Mouse (Mus musculus): ENCODE results near the gene Zfp36l2. TPM values are rescaled to one million over a fixed set of nuclear protein-coding genes. Genes with fewer than 3 reads are reported as not detected.

The Zfp36l2 gene
- polyA plus RNA-seq, 1 experiment: 45.9 TPM

DNA sequence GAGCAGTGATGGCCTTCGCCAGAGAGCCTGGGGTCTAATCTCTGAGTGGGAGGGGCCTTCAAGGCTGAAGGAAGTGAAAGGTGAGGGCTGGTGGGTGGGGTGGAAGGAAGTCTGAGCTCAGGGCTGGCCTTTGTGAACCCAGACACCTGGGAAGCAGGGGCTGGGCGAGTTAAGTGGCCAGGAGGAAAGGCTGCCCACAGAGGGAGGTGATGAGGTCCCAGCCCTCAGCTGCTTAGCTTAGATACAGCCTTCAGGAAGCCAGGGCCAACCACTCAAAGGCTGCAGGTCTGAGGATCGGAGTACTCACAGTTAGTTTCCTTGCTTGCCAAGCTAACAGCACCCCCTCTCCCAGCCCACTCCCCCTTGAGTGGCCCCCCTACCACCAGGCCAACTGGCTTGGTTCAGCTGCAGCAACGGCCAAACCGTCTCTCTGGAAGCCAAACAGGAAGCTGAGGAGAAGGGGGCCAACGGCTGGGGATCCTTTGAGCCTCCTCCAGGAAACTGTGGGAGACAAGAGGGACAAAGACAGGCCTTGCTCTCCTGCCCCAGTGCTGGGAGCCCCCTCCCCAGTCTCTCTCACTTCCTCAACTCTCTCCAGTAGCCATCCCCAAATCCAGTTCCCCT, 26.4 kb downstream of the Zfp36l2 start:
- no peak overlapping the region for H3K4me2 ChIP-seq (ENCODE audit: low read depth)

DNA sequence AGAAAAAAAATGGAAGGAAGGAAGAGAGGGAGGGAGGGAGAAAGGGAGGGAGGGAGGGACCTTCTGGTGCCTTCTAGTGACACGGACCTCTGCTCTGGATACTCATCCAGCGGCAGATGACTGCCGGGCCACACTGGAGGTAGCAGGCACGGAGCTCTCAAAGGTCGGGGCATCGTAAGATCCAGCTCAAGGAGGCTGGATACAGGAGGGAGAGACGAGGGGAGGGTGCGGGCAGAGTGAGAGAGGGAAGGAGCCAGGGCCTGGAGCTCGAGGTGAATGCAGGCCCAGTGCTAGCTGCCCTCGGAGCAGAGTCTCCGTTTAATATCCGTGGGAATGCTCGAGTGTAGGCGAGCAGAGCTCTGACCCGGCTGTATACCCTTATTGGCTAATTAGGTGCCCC, 28.9 kb downstream of the Zfp36l2 start:
- Histone ChIP-seq H3ac (ENCODE audit: control insufficient read depth, insufficient read length) (no peak overlapping the region), H3K36me3 (ENCODE audit: control insufficient read depth, insufficient read depth) (no peaks in the 10 kb centered on the region), H3K27me3 (ENCODE audit: control insufficient read depth, insufficient read depth, insufficient read length) (no peaks in the 10 kb centered on the region), H3K79me2 (ENCODE audit: control insufficient read depth, insufficient read depth) (no peaks in the 10 kb centered on the region), H3K4me3 (no peak overlapping the region), H3K4me2 (ENCODE audit: low read depth) (no peak overlapping the region)
- TF ChIP-seq E2F4 (IDR thresholded peaks at IDR 0.05; ENCODE audit: insufficient read depth) (no peak), TCF3 (IDR thresholded peaks at IDR 0.05; ENCODE audit: insufficient read length, low read depth) (no peak), SRF (IDR thresholded peaks at IDR 0.05; ENCODE audit: control insufficient read depth, insufficient read length, low read depth) (no peak), POLR2AphosphoS2 (IDR thresholded peaks at IDR 0.05; ENCODE audit: insufficient read length, low read depth) (no peak), TCF12 (IDR thresholded peaks at IDR 0.05; ENCODE audit: insufficient read depth, poor library complexity, severe bottlenecking) (no peak), USF1 (IDR thresholded peaks at IDR 0.05; ENCODE audit: low read depth) (no peak), REST (IDR thresholded peaks at IDR 0.05; ENCODE audit: insufficient read depth, insufficient read length) (no peak), MAX (IDR thresholded peaks at IDR 0.05; ENCODE audit: low read depth) (no peak), CEBPB (IDR thresholded peaks at IDR 0.05; ENCODE audit: insufficient read depth, poor library complexity, severe bottlenecking) (no peak), POLR2A (IDR thresholded peaks at IDR 0.05; ENCODE audit: insufficient read length, low read depth) (no peak), MYOD1 (IDR thresholded peaks at IDR 0.05; ENCODE audit: control insufficient read depth in 1 of 3, insufficient read length in 2 of 3, low read depth in 2 of 3) (no peak), MYOG (IDR thresholded peaks at IDR 0.05; ENCODE audit: control insufficient read depth in 1 of 3, insufficient read depth in 1 of 3, insufficient read length in 2 of 3, low read depth in 2 of 3) (no peak)

More for the DNA sequence above, 26.4 kb downstream of the Zfp36l2 start:
- no peak for TF ChIP-seq SRF (IDR thresholded peaks at IDR 0.05; ENCODE audit: control insufficient read depth, insufficient read length, low read depth)
- no peak for TF ChIP-seq MYOG (IDR thresholded peaks at IDR 0.05; ENCODE audit: control insufficient read depth in 1 of 3, insufficient read depth in 1 of 3, insufficient read length in 2 of 3, low read depth in 2 of 3)
- TF ChIP-seq TCF3 (IDR thresholded peaks at IDR 0.05; ENCODE audit: insufficient read length, low read depth): no peak
- no peak for TF ChIP-seq MAX (IDR thresholded peaks at IDR 0.05; ENCODE audit: low read depth)
- TF ChIP-seq MYOD1 (IDR thresholded peaks at IDR 0.05; ENCODE audit: control insufficient read depth in 1 of 3, insufficient read length in 2 of 3, low read depth in 2 of 3): no peak
- no peak for TF ChIP-seq POLR2A (IDR thresholded peaks at IDR 0.05; ENCODE audit: insufficient read length, low read depth)
- no peak for TF ChIP-seq REST (IDR thresholded peaks at IDR 0.05; ENCODE audit: insufficient read depth, insufficient read length)
- TF ChIP-seq TCF12 (IDR thresholded peaks at IDR 0.05; ENCODE audit: insufficient read depth, poor library complexity, severe bottlenecking): no peak
- no peak for TF ChIP-seq E2F4 (IDR thresholded peaks at IDR 0.05; ENCODE audit: insufficient read depth)
- no peak for TF ChIP-seq USF1 (IDR thresholded peaks at IDR 0.05; ENCODE audit: low read depth)
- TF ChIP-seq CEBPB (IDR thresholded peaks at IDR 0.05; ENCODE audit: insufficient read depth, poor library complexity, severe bottlenecking): no peak
- TF ChIP-seq POLR2AphosphoS2 (IDR thresholded peaks at IDR 0.05; ENCODE audit: insufficient read length, low read depth): no peak
- no peak overlapping the region for H3K4me3 ChIP-seq
- H3K27me3 ChIP-seq (ENCODE audit: control insufficient read depth, insufficient read depth, insufficient read length): no peaks in the 10 kb centered on the region
- no peaks in the 10 kb centered on the region for H3K36me3 ChIP-seq (ENCODE audit: control insufficient read depth, insufficient read depth)
- no peaks in the 10 kb centered on the region for H3K79me2 ChIP-seq (ENCODE audit: control insufficient read depth, insufficient read depth)
- no peak overlapping the region for H3ac ChIP-seq (ENCODE audit: control insufficient read depth, insufficient read length)

DNA sequence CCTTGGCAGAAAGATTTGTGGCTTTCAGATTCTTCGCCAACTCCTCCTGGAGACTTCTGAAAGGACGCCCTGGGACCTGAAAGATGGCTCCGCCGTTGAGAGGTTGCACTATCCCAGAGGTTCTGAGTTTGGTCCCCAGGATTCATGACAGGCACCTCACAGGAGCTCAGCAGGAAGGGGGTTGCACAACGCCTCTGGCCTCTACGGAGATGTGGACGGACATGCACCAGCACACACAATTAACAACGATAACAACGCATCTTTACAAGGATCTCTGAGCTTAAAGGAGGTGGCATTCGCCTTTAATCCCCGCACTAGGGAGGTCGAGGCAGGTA, 29.3 kb downstream of the Zfp36l2 start:
- H3ac ChIP-seq (ENCODE audit: control insufficient read depth, insufficient read length): no peak overlapping the region
- H3K27me3 ChIP-seq (ENCODE audit: control insufficient read depth, insufficient read depth, insufficient read length): no peaks in the 10 kb centered on the region
- no peak for TF ChIP-seq SRF (IDR thresholded peaks at IDR 0.05; ENCODE audit: control insufficient read depth, insufficient read length, low read depth)
- TF ChIP-seq TCF3 (IDR thresholded peaks at IDR 0.05; ENCODE audit: insufficient read length, low read depth): no peak
- TF ChIP-seq TCF12 (IDR thresholded peaks at IDR 0.05; ENCODE audit: insufficient read depth, poor library complexity, severe bottlenecking): no peak
- no peak for TF ChIP-seq E2F4 (IDR thresholded peaks at IDR 0.05; ENCODE audit: insufficient read depth)
- no peak for TF ChIP-seq POLR2A (IDR thresholded peaks at IDR 0.05; ENCODE audit: insufficient read length, low read depth)
- no peak for TF ChIP-seq MYOG (IDR thresholded peaks at IDR 0.05; ENCODE audit: control insufficient read depth in 1 of 3, insufficient read depth in 1 of 3, insufficient read length in 2 of 3, low read depth in 2 of 3)
- TF ChIP-seq REST (IDR thresholded peaks at IDR 0.05; ENCODE audit: insufficient read depth, insufficient read length): no peak
- TF ChIP-seq USF1 (IDR thresholded peaks at IDR 0.05; ENCODE audit: low read depth): no peak
- TF ChIP-seq MAX (IDR thresholded peaks at IDR 0.05; ENCODE audit: low read depth): no peak
- TF ChIP-seq CEBPB (IDR thresholded peaks at IDR 0.05; ENCODE audit: insufficient read depth, poor library complexity, severe bottlenecking): no peak
- no peak overlapping the region for H3K4me3 ChIP-seq
- H3K36me3 ChIP-seq (ENCODE audit: control insufficient read depth, insufficient read depth): no peaks in the 10 kb centered on the region
- no peaks in the 10 kb centered on the region for H3K79me2 ChIP-seq (ENCODE audit: control insufficient read depth, insufficient read depth)
- no peak overlapping the region for H3K4me2 ChIP-seq (ENCODE audit: low read depth)

DNA sequence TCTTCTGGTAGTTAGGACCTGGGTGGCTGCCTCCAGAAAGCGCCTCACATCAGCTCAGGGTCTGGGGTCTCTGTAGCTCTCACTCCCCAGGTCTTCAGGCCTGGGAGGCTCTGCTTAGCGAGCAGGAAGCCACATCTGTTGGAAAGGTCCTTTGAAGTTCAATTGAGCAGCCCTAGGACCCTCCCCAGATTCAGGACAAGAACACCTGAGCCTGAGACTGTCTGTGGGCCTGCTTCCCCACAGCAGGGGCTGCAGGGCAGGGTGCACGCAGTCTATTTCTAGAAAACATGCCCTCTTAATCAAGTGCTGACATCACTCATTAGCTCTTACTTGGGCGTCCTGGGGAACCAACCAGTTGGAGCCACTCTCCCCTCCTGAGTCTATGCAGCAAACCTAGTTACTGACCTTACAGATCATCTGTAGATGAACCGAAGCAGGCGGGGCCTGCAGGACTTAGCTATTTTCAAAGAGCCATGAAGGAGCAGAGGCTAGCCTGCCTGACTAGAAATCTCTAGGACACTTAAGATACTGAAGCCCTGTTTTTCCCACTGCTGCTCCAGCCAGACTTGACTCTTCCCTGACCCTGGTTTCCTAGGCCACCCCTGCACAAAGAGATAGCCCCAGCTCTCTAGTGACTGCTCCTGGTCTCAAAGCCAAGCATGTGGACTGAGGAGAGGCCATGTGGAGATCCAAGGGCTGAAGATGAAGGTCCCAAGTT, 29.8 kb downstream of the Zfp36l2 start:
- no peaks in the 10 kb centered on the region for H3K36me3 ChIP-seq (ENCODE audit: control insufficient read depth, insufficient read depth)
- no peaks in the 10 kb centered on the region for H3K79me2 ChIP-seq (ENCODE audit: control insufficient read depth, insufficient read depth)
- no peak overlapping the region for H3K4me2 ChIP-seq (ENCODE audit: low read depth)
- TF ChIP-seq CEBPB (IDR thresholded peaks at IDR 0.05; ENCODE audit: insufficient read depth, poor library complexity, severe bottlenecking) (no peak), POLR2A (IDR thresholded peaks at IDR 0.05; ENCODE audit: insufficient read length, low read depth) (no peak), MYOG (IDR thresholded peaks at IDR 0.05; ENCODE audit: control insufficient read depth in 1 of 3, insufficient read depth in 1 of 3, insufficient read length in 2 of 3, low read depth in 2 of 3) (no peak), SRF (IDR thresholded peaks at IDR 0.05; ENCODE audit: control insufficient read depth, insufficient read length, low read depth) (no peak), TCF3 (IDR thresholded peaks at IDR 0.05; ENCODE audit: insufficient read length, low read depth) (no peak), MAX (IDR thresholded peaks at IDR 0.05; ENCODE audit: low read depth) (no peak), E2F4 (IDR thresholded peaks at IDR 0.05; ENCODE audit: insufficient read depth) (no peak), USF1 (IDR thresholded peaks at IDR 0.05; ENCODE audit: low read depth) (no peak), POLR2AphosphoS2 (IDR thresholded peaks at IDR 0.05; ENCODE audit: insufficient read length, low read depth) (no peak), MYOD1 (IDR thresholded peaks at IDR 0.05; ENCODE audit: control insufficient read depth in 1 of 3, insufficient read length in 2 of 3, low read depth in 2 of 3) (no peak), REST (IDR thresholded peaks at IDR 0.05; ENCODE audit: insufficient read depth, insufficient read length) (no peak)
- H3K27me3 ChIP-seq (ENCODE audit: control insufficient read depth, insufficient read depth, insufficient read length): no peaks in the 10 kb centered on the region
- no peak overlapping the region for H3ac ChIP-seq (ENCODE audit: control insufficient read depth, insufficient read length)
- no peak overlapping the region for H3K4me3 ChIP-seq

Data from myocyte (in vitro differentiated cells).